In the genomic region with DNA sequence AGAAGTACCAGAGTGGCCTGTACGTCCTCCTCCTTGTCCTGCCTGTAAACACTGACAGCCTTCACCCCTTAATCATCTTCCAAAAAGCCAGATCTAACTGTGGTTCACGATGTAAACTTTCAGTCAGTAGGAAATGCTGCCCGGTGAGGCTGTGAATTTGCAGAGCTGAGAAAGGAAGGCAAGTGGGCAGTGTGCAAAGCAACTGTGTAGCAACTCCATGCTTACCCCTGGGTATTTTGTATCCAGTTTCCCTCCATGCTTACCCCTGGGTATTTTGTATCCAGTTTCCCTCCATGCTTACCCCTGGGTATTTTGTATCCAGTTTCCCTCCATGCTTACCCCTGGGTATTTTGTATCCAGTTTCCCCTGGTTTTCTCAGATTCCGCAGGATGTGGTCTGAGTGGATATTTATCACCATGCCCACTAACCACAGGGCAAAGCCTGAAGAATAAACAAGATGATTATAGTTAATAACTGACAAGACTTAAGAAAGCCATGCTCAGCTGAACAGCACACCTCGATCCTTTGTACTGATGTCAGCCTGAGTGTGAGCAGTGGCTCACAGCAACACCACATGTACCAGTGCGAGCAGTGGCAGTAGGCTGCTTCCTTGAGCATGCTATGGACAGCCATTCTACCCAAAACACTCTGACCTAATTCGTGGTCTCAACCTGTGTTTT, we compare ENCODE assay signal across 13 mouse cellular contexts.
"Had no signal": no experiment of that assay in that cellular context is flagged by ENCODE, and none has a peak within 500 bp of the region (broad histone marks: within the 10 kb centered on the region; RNA-seq: fewer than 3 reads in every experiment).

No protein-coding gene starts in this region.

- H3K27ac ChIP-seq: intestine, embryonic 15.5 days; limb, embryonic 15.5 days; liver, embryonic 12.5 days; macrophage; midbrain, embryonic 13.5 days; neural tube, embryonic 15.5 days; stomach, postnatal 0 days had no signal

- H3K4me3 ChIP-seq: intestine, embryonic 15.5 days; limb, embryonic 15.5 days; liver, embryonic 12.5 days; midbrain, embryonic 13.5 days; neural tube, embryonic 15.5 days had no signal

- H3K27me3 ChIP-seq: intestine, embryonic 15.5 days; limb, embryonic 15.5 days; liver, embryonic 12.5 days; midbrain, embryonic 13.5 days; neural tube, embryonic 15.5 days had no signal

- H3K36me3 ChIP-seq: intestine, embryonic 15.5 days; limb, embryonic 15.5 days; liver, embryonic 12.5 days; midbrain, embryonic 13.5 days; neural tube, embryonic 15.5 days had no signal

- H3K4me2 ChIP-seq: intestine, embryonic 15.5 days; limb, embryonic 15.5 days; liver, embryonic 12.5 days; lung, embryonic 14.5 days; midbrain, embryonic 13.5 days; neural tube, embryonic 15.5 days had no signal

- ATAC-seq: intestine, embryonic 15.5 days; liver, embryonic 12.5 days; midbrain, embryonic 13.5 days had no signal

- H3K4me1 ChIP-seq: intestine, embryonic 15.5 days; limb, embryonic 15.5 days; liver, embryonic 12.5 days; midbrain, embryonic 13.5 days; neural tube, embryonic 15.5 days had no signal

- H3K9ac ChIP-seq: intestine, embryonic 15.5 days; limb, embryonic 15.5 days; liver, embryonic 12.5 days; lung, embryonic 14.5 days; midbrain, embryonic 13.5 days; neural tube, embryonic 15.5 days had no signal

- H3K9me3 ChIP-seq: intestine, embryonic 15.5 days; limb, embryonic 15.5 days; liver, embryonic 12.5 days; midbrain, embryonic 13.5 days; neural tube, embryonic 15.5 days had no signal

- DNase-seq: layer of hippocampus, adult 9-11 months; layer of hippocampus, postnatal 36 days; lung, embryonic 14.5 days; lung, postnatal 10 days; right cerebral cortex, adult 18-20 months; thymus, postnatal 36 days had no signal
